Mouse (Mus musculus): Measurements from ENCODE around the gene Cd3d. TPM values are rescaled to one million over a fixed set of nuclear protein-coding genes. Genes with fewer than 3 reads are reported as not detected.

Cd3d gene
- polyA plus RNA-seq, 1 experiment from 2014 or later, result not detected

DNA sequence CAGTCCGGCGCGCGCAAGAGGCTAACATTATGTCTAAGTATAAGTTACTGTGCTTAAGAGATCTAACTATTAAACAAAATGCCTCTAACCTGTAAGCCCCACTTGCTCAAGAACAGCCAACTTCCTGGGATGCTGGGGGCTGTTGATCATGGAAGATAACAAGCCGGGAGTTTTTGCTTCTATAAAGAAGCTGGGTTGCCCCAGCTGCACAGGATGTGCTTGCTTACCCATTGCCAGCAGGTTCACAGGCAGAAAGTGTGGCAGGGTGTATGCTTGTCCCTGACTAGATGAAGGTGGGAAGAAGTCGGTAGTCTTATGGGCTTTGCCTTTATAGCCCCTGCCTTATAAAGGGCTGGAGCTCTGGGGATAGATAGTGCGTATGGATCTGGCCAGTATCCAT lies 15.0 kb downstream of the Cd3d start:
- Histone ChIP-seq H3K9ac (replicated peaks) (no peak overlapping the region), H3K36me3 (no peaks in the 10 kb centered on the region), H3K4me2 (replicated peaks) (no peak overlapping the region), H3K4me1 (no peaks in the 10 kb centered on the region), H3K27ac (replicated peaks) (no peak overlapping the region), H3K9me3 (no peaks in the 10 kb centered on the region), H3K27me3 (no peaks in the 10 kb centered on the region), H3K4me3 (no peak overlapping the region)
- ATAC-seq (ENCODE audit: low FRiP score, low read depth), result no peak
- WGBS, result 96% methylated on average over 7 of the region's 7 CpGs

DNA sequence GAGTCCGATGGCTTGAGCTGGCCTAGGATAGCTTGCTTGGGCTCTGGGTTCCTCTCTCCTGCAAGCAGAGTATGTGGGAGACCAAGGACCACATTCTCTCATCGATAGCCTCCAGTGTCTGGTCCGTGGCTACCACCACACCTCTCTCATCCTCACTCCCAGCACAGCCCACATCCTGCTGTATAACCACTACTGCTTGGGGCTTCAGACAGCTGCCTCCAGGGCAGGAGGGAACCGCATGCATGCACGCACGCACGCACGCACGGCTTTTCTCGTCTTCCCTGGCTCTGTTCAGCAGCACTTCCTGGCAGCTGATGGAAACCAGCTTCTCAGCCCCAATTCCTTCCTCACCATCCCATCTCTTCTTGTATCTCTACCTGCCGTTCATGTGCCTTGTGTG lies 16.6 kb downstream of the Cd3d start:
- H3K27me3 ChIP-seq, result no peaks in the 10 kb centered on the region
- no peaks in the 10 kb centered on the region for H3K9me3 ChIP-seq
- H3K4me3 ChIP-seq, result no peak overlapping the region
- H3K4me2 ChIP-seq (replicated peaks), result no peak overlapping the region
- no peak for ATAC-seq (ENCODE audit: low FRiP score, low read depth)
- H3K36me3 ChIP-seq, result no peaks in the 10 kb centered on the region
- H3K9ac ChIP-seq (replicated peaks), result no peak overlapping the region
- no peaks in the 10 kb centered on the region for H3K4me1 ChIP-seq
- WGBS, result 82% methylated on average over 11 of the region's 11 CpGs
- H3K27ac ChIP-seq (replicated peaks), result no peak overlapping the region

DNA sequence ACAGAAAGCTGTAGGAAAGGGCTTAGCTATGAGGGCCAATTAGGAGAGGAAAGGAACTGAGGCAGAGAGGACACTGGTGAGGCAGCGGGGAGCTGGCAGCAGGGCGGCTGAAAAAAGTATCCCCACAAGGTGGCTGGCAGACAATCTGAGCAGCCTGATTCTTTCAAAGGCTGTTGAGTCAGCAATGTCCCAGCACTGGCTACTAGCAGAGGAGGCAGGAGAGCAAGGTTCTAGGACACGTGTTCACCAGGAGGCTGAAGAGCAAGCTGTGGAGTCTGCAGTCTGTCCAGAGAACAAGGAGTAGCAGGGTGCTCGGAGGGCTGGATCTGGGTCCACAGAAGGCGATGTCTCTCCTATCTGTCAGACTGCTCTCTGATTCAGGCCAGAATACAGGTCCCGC lies 17.6 kb downstream of the Cd3d start:
- Histone ChIP-seq H3K4me3 (no peak overlapping the region), H3K27me3 (no peaks in the 10 kb centered on the region), H3K4me2 (replicated peaks) (no peak overlapping the region), H3K9ac (replicated peaks) (no peak overlapping the region), H3K27ac (replicated peaks) (no peak overlapping the region), H3K4me1 (no peaks in the 10 kb centered on the region), H3K36me3 (no peaks in the 10 kb centered on the region), H3K9me3 (no peaks in the 10 kb centered on the region)
- WGBS, result 64% methylated on average over 6 of the region's 6 CpGs
- ATAC-seq (ENCODE audit: low FRiP score, low read depth), result no peak

DNA sequence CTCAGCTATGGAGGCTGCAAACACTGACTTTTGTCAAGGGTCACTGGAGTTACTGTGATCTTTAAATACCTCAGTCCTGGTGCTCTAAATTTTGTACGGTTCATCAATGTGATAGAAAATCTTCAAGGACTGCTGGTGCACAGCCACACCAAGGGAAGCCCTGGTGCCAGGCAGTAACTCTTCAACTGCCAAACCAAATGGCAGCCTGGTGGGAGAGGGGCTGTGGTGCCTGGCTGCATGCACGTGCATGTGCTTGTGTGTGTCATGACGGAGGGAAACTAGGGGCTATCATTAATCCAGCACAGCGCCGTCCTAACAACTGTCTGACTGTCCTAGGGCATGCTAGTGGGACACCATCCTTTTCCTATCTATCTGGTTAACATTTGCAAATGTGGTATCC lies 18.2 kb downstream of the Cd3d start:
- Histone ChIP-seq H3K4me3 (no peak overlapping the region), H3K4me2 (replicated peaks) (no peak overlapping the region), H3K36me3 (no peaks in the 10 kb centered on the region), H3K4me1 (no peaks in the 10 kb centered on the region), H3K27ac (replicated peaks) (no peak overlapping the region), H3K9ac (replicated peaks) (no peak overlapping the region), H3K9me3 (no peaks in the 10 kb centered on the region), H3K27me3 (no peaks in the 10 kb centered on the region)
- WGBS, result 81% methylated on average over 5 of the region's 5 CpGs
- ATAC-seq (ENCODE audit: low FRiP score, low read depth), result no peak

DNA sequence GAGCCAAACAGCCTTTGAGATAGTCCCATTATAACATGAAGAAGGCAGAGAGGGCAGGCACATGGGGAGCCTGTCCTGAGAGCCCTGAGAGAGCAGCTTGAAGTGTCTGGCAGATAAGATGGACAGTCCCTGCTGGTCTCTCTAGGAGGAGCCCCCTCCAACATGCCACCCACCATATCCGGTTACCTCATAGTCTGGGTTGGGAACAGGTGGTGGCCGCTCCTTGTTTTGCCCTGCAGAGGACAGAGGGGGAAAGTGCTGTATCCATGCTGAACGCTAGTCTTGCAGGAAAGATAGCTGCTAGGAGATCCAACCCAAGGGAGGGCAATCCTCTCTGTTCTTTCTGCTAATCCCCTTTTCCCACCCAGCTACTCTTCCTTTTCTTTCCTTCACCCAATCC lies 18.7 kb downstream of the Cd3d start:
- Histone ChIP-seq H3K4me3 (no peak overlapping the region), H3K4me1 (no peaks in the 10 kb centered on the region), H3K36me3 (no peaks in the 10 kb centered on the region), H3K27ac (replicated peaks) (no peak overlapping the region), H3K27me3 (no peaks in the 10 kb centered on the region), H3K9me3 (no peaks in the 10 kb centered on the region), H3K9ac (replicated peaks) (no peak overlapping the region), H3K4me2 (replicated peaks) (no peak overlapping the region)
- no peak for ATAC-seq (ENCODE audit: low FRiP score, low read depth)
- 59% methylated on average over 3 of the region's 3 CpGs for WGBS

DNA sequence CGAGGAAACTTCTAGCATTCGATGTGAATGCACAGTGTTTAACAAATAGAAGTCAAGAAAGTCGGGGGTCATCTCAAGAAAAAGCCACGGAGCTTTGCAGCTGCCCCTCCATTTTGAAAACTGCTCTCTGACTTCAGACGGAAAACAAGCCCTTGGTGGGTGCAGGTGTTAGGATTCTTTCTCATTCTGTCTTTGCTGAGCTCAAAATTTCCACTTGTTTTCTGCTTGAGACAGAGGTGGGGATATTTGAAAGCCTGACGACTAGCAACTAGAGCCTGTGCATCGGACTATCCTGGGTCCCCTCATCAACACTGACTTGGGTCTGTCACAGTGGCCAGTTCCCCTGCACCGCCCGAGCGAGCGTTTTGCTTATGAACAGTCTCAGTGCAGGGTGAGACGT lies 25.8 kb downstream of the Cd3d start:
- Histone ChIP-seq H3K4me3 (no peak overlapping the region), H3K36me3 (no peaks in the 10 kb centered on the region), H3K27ac (replicated peaks) (no peak overlapping the region), H3K9ac (replicated peaks) (no peak overlapping the region), H3K4me1 (no peaks in the 10 kb centered on the region), H3K27me3 (no peaks in the 10 kb centered on the region), H3K4me2 (replicated peaks) (no peak overlapping the region), H3K9me3 (no peaks in the 10 kb centered on the region)
- 81% methylated on average over 12 of the region's 12 CpGs for WGBS
- no peak for ATAC-seq (ENCODE audit: low FRiP score, low read depth)

DNA sequence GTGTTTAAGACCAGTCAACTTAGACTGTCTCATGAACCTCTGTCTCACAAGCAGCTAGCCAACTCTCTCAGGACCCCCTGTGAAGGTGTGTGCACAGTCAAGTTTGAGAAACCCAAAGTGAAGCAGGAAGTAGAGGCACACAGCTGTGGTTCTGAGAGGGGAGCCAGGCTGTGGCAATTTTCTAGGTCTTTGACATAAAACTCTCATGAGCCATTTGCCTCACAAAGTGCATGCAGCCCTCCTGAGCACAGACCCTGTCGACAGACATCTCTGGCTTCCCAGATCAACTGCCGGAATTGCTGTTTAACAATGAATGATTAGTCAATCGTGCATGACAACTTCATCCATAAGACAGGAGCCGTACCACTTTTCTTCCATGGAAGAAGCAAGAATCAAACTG lies 26.8 kb downstream of the Cd3d start:
- Histone ChIP-seq H3K4me1 (no peaks in the 10 kb centered on the region), H3K27me3 (no peaks in the 10 kb centered on the region), H3K4me3 (no peak overlapping the region), H3K9me3 (no peaks in the 10 kb centered on the region), H3K36me3 (no peaks in the 10 kb centered on the region), H3K27ac (replicated peaks) (no peak overlapping the region), H3K4me2 (replicated peaks) (no peak overlapping the region), H3K9ac (replicated peaks) (no peak overlapping the region)
- WGBS, result 63% methylated on average over 4 of the region's 4 CpGs
- no peak for ATAC-seq (ENCODE audit: low FRiP score, low read depth)

DNA sequence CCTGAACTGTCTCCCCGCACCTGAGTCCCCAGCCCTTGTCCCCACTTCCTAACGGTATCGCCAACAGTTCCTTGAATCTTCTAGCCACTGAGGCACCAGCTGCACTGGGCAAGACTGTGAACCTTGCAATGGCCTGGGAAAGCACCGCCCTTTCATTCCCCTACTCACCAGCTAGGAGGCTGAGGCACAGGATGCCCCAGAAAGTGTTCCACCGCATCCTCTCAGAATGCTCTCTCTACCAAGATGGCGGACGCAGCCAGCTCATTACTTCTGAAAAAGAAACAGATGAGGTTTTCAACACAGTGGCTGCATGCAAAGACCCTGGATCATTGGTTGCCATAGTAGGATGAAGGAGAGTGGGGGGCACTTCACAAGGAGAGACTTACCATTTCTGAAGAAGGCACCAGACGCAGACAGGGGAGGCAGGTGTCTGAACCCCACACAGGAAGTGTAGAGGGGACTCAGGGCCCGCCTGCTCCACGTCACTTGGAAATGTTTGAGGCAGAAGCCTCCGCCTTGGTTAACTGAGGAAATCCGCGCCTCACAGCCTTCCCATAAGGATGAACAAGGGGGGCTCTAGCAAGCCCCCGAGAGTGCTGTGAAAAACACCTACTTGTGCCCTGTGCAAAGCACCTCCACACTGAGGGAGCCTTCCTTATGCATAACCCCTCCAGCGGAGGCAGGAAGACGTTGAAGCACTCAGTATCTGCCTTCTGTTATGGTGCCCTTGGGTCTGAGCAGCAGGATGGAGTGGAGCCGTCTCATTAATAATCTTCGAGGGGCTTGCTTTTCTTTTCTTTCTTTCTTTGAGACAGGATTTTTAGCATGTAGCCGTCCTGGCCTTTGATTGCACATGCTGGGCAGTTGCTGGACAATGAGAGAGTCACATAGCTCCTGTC lies 27.8 kb downstream of the Cd3d start, which contains the start of gene Cd3e:
Gene Cd3e, minus strand, starts transcription at position 448 of the 899 bp plus-strand sequence.
- no peak for ATAC-seq (ENCODE audit: low FRiP score, low read depth)
- Histone ChIP-seq H3K4me1 (no peaks in the 10 kb centered on the region), H3K27me3 (no peaks in the 10 kb centered on the region), H3K4me2 (replicated peaks) (no peak within 1 kb of the TSS), H3K4me3 (no peak within 1 kb of the TSS), H3K36me3 (no peaks in the 10 kb centered on the region), H3K9ac (replicated peaks) (no peak within 1 kb of the TSS), H3K27ac (replicated peaks) (no peak within 1 kb of the TSS), H3K9me3 (no peaks in the 10 kb centered on the region)
- WGBS, result 82% methylated on average over 19 of the region's 19 CpGs

DNA sequence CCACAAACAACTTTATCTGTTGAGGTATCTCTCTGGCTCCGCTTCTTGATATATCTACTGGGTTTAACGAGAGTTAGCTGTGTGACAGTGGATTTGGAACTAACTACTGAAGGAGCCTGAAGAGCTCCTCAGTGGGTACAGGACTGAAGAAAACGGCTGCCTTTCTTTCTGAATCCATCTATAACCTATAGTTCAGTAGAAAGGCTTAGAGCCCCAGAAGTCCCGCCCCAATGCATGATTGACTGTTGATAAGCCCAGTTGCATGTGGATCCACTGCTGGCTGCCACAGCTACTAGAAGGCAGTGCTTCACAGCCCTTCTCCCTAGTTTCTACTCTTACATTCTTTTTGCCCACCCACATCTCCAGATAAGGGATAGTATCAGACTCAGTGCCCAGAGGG lies 28.9 kb downstream of the Cd3d start:
- WGBS, result 77% methylated on average over 4 of the region's 4 CpGs

DNA sequence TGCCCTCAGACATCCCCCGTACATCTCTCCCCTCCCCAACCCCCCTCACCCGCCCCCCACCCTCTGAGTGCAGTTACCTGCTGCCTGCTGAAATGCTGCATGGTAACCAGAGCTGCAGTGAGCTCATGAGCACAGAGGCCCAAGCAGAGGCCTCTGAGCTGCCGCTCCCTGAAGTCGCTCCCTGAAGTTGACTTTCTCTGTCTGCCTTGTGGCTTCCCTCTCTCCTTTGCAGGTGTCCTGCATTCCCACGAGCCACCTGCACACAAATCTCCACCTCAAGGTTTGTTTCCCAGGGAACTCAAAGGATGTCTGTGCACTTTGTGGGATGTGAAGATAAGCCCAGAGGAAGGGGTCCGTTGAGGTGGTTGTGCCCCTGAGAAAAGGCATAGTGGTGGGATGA lies 29.7 kb downstream of the Cd3d start:
- no peak overlapping the region for H3K27ac ChIP-seq (replicated peaks)
- H3K9ac ChIP-seq (replicated peaks), result no peak overlapping the region
- no peaks in the 10 kb centered on the region for H3K36me3 ChIP-seq
- H3K4me1 ChIP-seq, result no peaks in the 10 kb centered on the region
- 51% methylated on average over 6 of the region's 6 CpGs for WGBS
- H3K9me3 ChIP-seq, result no peaks in the 10 kb centered on the region
- no peak overlapping the region for H3K4me2 ChIP-seq (replicated peaks)
- ATAC-seq (ENCODE audit: low FRiP score, low read depth), result no peak
- H3K27me3 ChIP-seq, result no peaks in the 10 kb centered on the region
- H3K4me3 ChIP-seq, result no peak overlapping the region

More for the DNA sequence above, 28.9 kb downstream of the Cd3d start:
- Histone ChIP-seq H3K27ac (replicated peaks) (no peak overlapping the region), H3K4me1 (no peaks in the 10 kb centered on the region), H3K27me3 (no peaks in the 10 kb centered on the region), H3K9ac (replicated peaks) (no peak overlapping the region), H3K4me3 (no peak overlapping the region), H3K4me2 (replicated peaks) (no peak overlapping the region), H3K9me3 (no peaks in the 10 kb centered on the region), H3K36me3 (no peaks in the 10 kb centered on the region)
- ATAC-seq (ENCODE audit: low FRiP score, low read depth), result no peak

DNA sequence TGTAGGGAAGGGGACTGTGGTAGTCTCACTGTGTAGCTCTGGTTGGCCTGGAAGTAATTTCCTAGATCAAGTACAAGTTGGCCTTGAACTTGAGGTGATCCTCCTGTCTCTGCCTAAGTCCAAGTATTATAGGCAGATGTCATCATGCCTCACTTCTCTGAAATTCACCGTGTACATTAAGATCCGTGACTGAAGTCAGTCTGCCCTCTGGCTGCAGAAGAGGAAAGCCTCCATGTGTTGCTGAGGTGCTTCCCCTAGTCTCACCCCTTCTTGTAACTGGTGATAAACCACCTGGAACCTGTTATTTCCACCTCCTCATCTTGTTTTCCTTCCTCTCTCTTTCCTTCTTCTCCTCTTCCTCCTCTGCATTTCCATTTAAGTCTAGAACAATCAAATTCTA lies 33.3 kb downstream of the Cd3d start:
- H3K9me3 ChIP-seq, result no peaks in the 10 kb centered on the region
- no peak overlapping the region for H3K27ac ChIP-seq (replicated peaks)
- no peak overlapping the region for H3K4me3 ChIP-seq
- no peaks in the 10 kb centered on the region for H3K36me3 ChIP-seq
- ATAC-seq (ENCODE audit: low FRiP score, low read depth), result no peak
- H3K9ac ChIP-seq (replicated peaks), result no peak overlapping the region
- no peaks in the 10 kb centered on the region for H3K4me1 ChIP-seq
- H3K4me2 ChIP-seq (replicated peaks), result no peak overlapping the region
- no peaks in the 10 kb centered on the region for H3K27me3 ChIP-seq
- 36% methylated on average over 2 of the region's 2 CpGs for WGBS

DNA sequence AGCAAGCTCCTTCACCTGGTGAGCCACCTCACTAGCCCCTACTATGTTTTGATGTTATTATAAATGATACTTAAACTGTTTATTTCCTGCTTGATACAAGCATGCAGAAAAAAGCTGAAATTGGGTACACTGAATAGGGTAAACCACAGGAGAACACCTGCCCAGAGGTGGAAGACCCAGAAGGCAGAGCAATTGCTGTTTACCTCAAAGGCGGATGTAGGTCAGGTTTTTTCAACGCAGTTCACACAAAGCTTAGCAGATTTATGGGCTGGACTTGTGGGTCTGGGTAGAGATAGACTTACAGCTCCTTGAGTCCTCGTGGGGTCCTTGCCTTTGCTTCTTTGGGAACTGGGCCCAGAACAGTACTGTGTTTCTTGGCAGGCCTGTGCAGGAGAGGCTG lies 34.3 kb downstream of the Cd3d start:
- H3K9ac ChIP-seq (replicated peaks), result no peak overlapping the region
- no peak for ATAC-seq (ENCODE audit: low FRiP score, low read depth)
- WGBS, result 74% methylated on average over 3 of the region's 3 CpGs
- H3K4me3 ChIP-seq, result no peak overlapping the region
- H3K27ac ChIP-seq (replicated peaks), result no peak overlapping the region
- no peak overlapping the region for H3K4me2 ChIP-seq (replicated peaks)
- H3K36me3 ChIP-seq, result no peaks in the 10 kb centered on the region
- no peaks in the 10 kb centered on the region for H3K4me1 ChIP-seq
- no peaks in the 10 kb centered on the region for H3K9me3 ChIP-seq
- no peaks in the 10 kb centered on the region for H3K27me3 ChIP-seq

DNA sequence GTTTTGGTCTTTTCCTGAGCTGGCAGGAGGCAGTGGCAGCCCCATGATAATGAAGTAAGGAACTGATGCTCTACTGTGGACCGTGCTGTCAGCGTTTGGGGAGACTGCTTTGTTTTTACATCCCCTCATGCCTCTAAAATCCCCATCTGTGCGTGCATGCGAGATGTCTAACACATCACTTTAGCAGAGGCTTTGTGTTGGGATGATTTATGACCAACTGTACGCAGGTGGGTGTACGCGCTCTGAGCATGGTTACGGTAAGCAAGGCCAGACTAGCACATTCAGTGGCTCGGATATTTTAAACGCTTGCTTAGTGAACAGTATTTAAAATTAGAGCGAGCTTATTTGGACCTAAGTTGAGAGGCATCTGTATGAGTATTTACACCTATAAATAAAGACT lies 36.4 kb downstream of the Cd3d start:
- Histone ChIP-seq H3K4me3 (no peak overlapping the region), H3K27me3 (no peaks in the 10 kb centered on the region), H3K36me3 (no peaks in the 10 kb centered on the region), H3K9me3 (no peaks in the 10 kb centered on the region), H3K9ac (replicated peaks) (no peak overlapping the region), H3K4me1 (no peaks in the 10 kb centered on the region), H3K27ac (replicated peaks) (no peak overlapping the region), H3K4me2 (replicated peaks) (no peak overlapping the region)
- ATAC-seq (ENCODE audit: low FRiP score, low read depth), result no peak
- WGBS, result 88% methylated on average over 11 of the region's 11 CpGs

Data from midbrain, embryonic 12.5 days (tissue).